Mouse (Mus musculus) mouse trophoblast stem cell (cell line): ENCODE measurements around the gene Ccdc9b.

Experiments
- in situ Hi-C, 2 experiments: fragments of 300-500 bp; cut with MseI, MboI; formaldehyde crosslinking; loops; 2 replicates in 1 of 2; 3 replicates in 1 of 2; pipeline ENCODE4 v1.15.1; 2025

Gene Ccdc9b

DNA sequence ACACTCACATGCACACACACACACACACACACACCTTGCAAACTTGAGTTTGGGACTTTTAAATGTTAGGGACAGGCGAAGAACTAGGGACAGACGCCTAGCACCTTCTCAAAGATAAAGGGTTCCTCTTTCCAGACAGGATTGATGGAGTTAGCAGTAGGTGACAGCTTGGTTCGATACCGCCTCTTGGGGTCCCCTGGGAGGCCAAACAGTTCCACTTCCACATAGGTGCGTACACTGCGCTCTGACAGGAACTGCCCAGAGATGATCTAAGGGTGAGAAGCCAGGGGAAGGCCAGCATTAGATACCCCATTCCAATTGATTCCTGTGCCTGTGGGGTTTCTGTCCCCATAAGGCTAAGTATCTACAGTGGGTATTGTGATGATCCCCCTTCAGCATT is 48.8 kb downstream of the Ccdc9b start:
- in situ Hi-C loops = no loop called here

DNA sequence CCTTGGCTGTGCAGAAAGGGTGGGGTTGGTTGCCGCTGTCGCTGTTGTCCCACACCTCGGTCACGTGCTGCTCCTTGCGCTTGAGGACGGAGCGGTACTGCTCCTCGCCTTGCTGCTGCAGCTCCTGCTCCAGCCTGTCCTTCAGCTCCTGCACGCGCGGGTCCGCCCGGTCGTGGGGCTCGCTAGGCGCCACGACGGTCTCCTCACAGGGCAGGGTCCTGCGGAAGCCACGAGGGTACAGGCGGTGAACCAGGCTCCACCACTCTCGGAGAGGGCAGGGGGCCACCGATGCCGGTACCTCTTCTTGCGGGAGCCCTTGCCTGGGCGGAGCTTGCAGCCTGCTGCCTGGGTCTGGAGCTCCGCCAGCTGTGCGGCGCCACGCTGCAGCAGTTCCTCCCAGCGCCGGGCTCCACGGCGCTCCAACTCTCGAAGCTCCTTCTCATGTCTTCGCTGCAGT is 51.4 kb downstream of the Ccdc9b start:
- in situ Hi-C loops = no loop called here

DNA sequence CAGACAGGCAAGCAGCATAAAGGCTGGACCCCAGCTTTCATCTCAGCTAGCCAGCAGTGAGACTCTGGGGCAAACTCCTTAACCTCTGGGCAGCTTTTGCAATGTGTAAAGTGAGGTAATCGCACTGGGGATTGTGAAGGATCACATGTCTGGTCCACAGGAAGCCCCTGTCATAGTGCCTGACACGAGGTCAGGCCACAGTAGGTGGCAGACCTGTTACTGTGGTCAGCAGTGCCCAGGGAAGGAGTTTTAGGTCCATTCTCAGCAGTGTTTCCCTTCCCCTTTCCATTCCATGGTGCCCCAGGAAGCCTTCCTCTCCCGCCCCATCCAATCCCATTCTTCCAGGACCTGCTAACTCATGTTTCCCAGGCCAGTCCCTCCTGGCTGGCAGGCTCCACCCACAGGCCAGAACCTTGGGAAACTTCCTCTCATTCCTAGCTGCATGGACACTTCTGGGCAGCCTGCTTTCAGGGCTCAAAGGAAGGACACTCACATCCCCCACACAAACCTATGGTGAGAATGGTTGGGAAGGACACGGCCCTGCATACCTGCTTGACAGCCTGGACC is 52.7 kb downstream of the Ccdc9b start:
- in situ Hi-C loops = no loop called here

DNA sequence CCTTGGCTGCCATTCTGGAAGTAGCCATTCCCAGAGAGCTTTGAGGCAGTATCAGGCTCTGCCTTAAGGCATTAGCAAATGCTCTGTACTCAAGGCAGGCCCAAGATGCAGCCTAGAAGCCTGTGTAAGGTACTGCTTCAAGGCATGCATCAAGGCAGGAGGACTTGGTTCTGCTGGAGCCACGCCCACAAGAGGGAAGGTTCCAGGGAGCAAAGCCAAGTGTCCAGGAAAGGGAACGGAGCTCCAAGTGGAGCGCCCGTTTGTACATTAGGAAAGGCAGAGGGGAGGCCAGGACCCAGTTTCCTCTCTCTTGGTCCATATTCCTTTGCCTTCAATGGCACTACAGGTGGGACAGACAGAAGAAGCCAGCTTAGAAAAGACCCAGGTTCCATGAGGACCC is 54.0 kb downstream of the Ccdc9b start:
- in situ Hi-C loops = no loop called here

DNA sequence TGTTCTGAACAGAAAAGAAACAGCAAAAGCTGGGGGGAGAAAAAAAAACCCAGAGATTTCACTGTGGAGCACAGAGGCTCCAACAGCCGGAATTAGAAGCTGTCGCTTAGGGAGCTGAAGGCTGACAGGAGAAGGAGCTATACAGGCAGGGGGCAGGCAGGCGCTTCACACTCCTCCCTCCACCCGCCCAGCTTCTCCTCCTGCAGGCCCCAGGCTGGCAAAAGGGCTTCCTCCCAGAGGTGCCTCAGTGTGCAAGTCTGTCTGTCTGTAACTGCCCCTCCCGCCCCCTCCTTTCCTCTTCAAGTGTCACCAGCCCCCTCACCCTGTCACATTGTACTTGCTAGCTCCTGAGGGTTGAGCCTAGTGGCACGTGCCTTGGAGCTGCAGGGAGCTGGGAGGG is 56.0 kb downstream of the Ccdc9b start:
- in situ Hi-C loops = no loop called here
